Mouse (Mus musculus) small intestine, adult 2 months (tissue): ENCODE measurements at regions not wholly inside any gene's neighbourhood (a gene's known extent, or its start where the extent isn't known, plus 50 kb on each side); places are given as distances from the start of the nearest gene placed in this dataset.

Experiments
- H3K27ac ChIP-seq: fragments of 200-500 bp; 2 replicates; pipeline ENCODE4 v1.5.1; 2012; ENCODE audit warnings: low read depth, low read length, control low read depth, inconsistent platforms; ENCODE audit not compliant: insufficient read depth
- H3K27me3 ChIP-seq: fragments of 200-500 bp; 2 replicates; pipeline ENCODE4 v1.6.1; 2012; ENCODE audit warnings: mild to moderate bottlenecking, moderate library complexity, low read length, inconsistent platforms; ENCODE audit not compliant: control insufficient read depth, insufficient read depth
- H3K36me3 ChIP-seq: fragments of 200-500 bp; 2 replicates; pipeline ENCODE4 v1.6.1; 2012; ENCODE audit warnings: mild to moderate bottlenecking, low read length, control low read depth, inconsistent platforms; ENCODE audit not compliant: control insufficient read depth, insufficient read depth
- H3K4me1 ChIP-seq: fragments of 200-500 bp; 2 replicates; pipeline ENCODE4 v1.6.1; 2012; ENCODE audit warnings: low read length, inconsistent platforms, mixed read lengths; ENCODE audit not compliant: control insufficient read depth, insufficient read depth, insufficient read length
- H3K4me3 ChIP-seq: fragments of 200-500 bp; 2 replicates; pipeline ENCODE4 v1.5.1; 2012; ENCODE audit warnings: low read depth, mild to moderate bottlenecking, control low read depth, inconsistent platforms, low read length, moderate library complexity
- CTCF ChIP-seq: fragments of 200-500 bp; IDR thresholded peaks from 2 replicates; pipeline ENCODE4 v1.5.1; 2012; ENCODE audit warnings: low read depth, mild to moderate bottlenecking, control low read depth, inconsistent platforms, low read length, moderate library complexity, mixed read lengths; ENCODE audit not compliant: insufficient replicate concordance, insufficient read length; ENCODE audit errors: extremely low read depth
- POLR2A ChIP-seq: fragments of 200-500 bp; IDR thresholded peaks from 2 replicates; pipeline ENCODE4 v1.6.1; 2012; ENCODE audit warnings: low read depth, mild to moderate bottlenecking, control low read depth, inconsistent platforms, low read length, moderate library complexity
- WGBS: fragments of 180-500 bp; shearing (Covaris S2); methylation state at CpG from one replicate; pipeline ENCODE4 v1.1.7; 2018; 5-methylcytosine and 5-hydroxymethylcytosine counted together

DNA sequence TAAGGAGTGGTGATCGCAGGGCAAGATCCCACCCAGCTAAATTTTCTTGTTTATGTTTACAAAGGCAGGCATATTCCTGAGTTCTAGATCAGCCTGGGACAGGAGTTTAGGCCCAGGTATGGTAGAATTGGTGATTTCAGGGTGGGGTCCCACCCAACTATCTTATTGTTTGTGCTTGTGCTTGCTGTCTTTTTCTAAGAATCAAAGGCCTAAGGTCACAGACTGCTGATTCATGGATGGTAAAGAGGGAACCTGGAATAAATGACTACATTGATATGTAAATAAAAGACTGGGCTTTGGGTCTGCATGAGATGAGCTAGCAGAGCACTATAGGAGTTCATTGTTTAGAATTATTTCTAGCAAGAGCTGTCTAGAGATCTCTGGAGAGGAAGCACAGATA is 152.3 kb upstream of the Slc7a11 start:
- H3K27ac ChIP-seq = no peak overlapping the region
- H3K27me3 ChIP-seq = no peaks in the 10 kb centered on the region
- no peak for TF ChIP-seq POLR2A
- TF ChIP-seq CTCF = no peak
- H3K4me3 ChIP-seq = no peak overlapping the region
- H3K36me3 ChIP-seq = no peaks in the 10 kb centered on the region
- 98% methylated on average over 1 of the region's 1 CpGs for WGBS
- no peaks in the 10 kb centered on the region for H3K4me1 ChIP-seq

DNA sequence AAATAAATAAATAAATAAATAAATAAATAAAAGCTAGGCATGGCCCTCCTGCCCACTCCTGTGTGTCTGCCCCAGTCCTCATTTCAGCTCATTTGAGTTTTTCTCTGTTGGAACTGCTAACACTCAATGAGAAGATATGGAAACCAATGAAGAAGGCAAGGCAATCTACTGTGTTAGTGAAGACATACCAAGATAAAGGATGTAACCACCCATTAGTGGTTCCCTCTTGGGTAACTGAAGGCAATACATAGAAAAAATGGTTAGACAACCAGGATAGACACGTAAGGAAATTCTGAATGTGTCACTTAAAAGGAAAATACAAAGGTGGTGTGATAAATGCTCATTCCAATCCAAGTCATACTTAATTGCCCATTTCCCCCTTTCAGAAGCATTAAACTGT is 140.9 kb upstream of the Slc7a11 start:
- no peak overlapping the region for H3K27ac ChIP-seq
- H3K4me3 ChIP-seq = no peak overlapping the region
- no peak for TF ChIP-seq POLR2A
- TF ChIP-seq CTCF = no peak
- no peaks in the 10 kb centered on the region for H3K4me1 ChIP-seq
- H3K36me3 ChIP-seq = no peaks in the 10 kb centered on the region
- H3K27me3 ChIP-seq = no peaks in the 10 kb centered on the region
- 91% methylated on average over 1 of the region's 1 CpGs for WGBS

DNA sequence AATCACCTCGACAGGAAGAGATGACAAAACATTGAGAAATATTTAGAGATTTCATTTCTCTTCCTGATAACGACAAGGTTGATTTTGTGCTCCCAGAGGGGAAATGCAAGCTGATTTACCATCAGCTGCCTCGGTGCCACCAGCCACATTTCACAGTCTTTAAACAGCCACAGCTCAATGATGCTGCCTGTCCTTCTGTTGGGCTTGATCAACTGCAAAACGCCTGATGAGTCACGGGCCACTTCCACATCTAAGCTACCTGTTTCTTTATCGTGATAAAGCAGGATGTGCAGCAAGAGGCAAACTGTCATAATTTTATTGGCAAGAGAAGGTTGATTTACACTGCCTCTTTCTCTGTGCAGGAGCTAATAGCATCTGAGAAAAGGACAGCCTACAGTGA is 140.1 kb upstream of the Slc7a11 start:
- no peak overlapping the region for H3K4me3 ChIP-seq
- no peaks in the 10 kb centered on the region for H3K27me3 ChIP-seq
- H3K4me1 ChIP-seq = no peaks in the 10 kb centered on the region
- no peak overlapping the region for H3K27ac ChIP-seq
- no peaks in the 10 kb centered on the region for H3K36me3 ChIP-seq
- no peak for TF ChIP-seq CTCF
- TF ChIP-seq POLR2A = no peak
- WGBS = 62% methylated on average over 6 of the region's 6 CpGs

DNA sequence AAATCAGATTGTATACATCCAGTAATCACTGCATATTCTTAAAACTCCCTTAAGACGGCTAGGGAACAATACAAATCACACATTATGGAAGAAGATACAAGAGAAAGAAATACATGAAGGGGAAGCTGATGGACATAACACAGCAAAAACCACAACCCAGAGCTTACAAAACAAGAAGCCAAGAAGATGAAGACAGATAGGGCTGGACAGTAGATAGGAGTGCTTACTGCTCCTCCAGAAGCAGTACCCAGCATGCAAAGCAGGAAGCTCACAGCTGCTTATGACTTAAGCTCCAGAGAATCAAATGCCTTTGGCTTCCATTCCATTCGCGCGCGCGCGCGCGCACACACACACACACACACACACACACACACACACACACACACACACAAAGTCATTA is 131.0 kb upstream of the Slc7a11 start:
- TF ChIP-seq CTCF (no peak), POLR2A (no peak)
- WGBS = 98% methylated on average over 9 of the region's 9 CpGs
- Histone ChIP-seq H3K27me3 (no peaks in the 10 kb centered on the region), H3K4me3 (no peak overlapping the region), H3K36me3 (no peaks in the 10 kb centered on the region), H3K4me1 (no peaks in the 10 kb centered on the region), H3K27ac (no peak overlapping the region)

DNA sequence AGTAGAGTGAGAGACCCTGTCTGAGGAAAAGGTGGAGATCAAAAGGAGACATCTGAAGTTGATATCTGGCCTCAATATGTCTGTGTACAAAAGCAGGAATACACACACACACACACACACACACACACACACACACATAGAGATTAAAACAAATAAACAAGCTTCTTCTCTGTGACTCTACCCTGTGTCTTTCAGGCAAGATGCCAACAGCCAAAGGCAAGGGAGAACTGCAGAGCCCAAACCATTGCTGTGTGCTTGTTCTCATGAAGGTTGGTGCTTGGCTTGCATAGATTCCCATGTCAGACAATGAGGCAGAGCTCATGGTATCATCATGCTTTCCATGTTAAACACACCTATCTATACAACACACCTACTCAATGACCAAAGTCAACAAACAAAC is 126.6 kb upstream of the Slc7a11 start:
- H3K36me3 ChIP-seq = no peaks in the 10 kb centered on the region
- H3K4me3 ChIP-seq = no peak overlapping the region
- TF ChIP-seq POLR2A (no peak), CTCF (no peak)
- no peaks in the 10 kb centered on the region for H3K4me1 ChIP-seq
- H3K27me3 ChIP-seq = no peaks in the 10 kb centered on the region
- H3K27ac ChIP-seq = no peak overlapping the region

DNA sequence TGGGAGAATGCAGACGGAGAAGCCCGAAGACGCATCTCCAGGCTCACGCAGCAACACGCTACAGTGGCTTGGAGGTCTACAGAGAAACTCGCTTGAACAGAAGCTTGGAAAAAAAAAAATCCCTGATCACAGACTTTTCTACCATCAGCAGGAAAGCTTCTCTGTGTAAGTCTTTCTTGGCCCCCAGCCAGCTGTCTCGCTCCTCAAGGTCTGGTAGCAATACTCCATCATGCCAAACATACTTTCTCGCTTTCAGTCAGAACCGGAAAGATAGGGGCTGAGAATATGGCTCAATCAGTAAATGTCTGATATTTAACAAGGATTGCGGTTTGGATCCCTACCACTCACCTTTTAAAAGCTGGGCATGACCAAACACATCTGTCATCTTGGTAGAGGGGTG is 126.2 kb upstream of the Slc7a11 start:
- H3K36me3 ChIP-seq = no peaks in the 10 kb centered on the region
- 86% methylated on average over 10 of the region's 10 CpGs for WGBS

DNA sequence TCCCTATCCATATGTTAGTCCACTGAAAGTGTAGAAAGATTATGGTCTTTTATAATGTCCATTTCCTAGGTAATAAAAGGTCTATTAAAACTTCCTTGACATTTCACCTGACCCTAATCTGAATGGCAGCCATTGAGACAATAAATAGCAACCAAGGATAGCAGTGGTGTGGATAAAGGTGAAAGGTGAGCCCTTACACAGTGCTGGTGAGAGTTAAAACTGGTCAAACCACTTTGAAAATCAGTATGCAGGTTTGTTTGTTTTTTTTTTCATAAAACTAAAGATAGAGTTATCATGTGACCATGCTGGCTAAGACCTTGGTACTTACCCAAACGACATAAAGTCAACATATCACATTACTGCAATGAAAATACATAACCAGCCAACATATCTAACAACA is 110.7 kb upstream of the Slc7a11 start:
- no peaks in the 10 kb centered on the region for H3K4me1 ChIP-seq
- no peaks in the 10 kb centered on the region for H3K36me3 ChIP-seq
- no peak overlapping the region for H3K4me3 ChIP-seq
- no peak for TF ChIP-seq POLR2A
- TF ChIP-seq CTCF = no peak
- H3K27me3 ChIP-seq = no peaks in the 10 kb centered on the region
- H3K27ac ChIP-seq = no peak overlapping the region
- WGBS = 8% methylated on average over 1 of the region's 1 CpGs

More for the DNA sequence above, 126.2 kb upstream of the Slc7a11 start:
- H3K27ac ChIP-seq = no peak overlapping the region
- no peaks in the 10 kb centered on the region for H3K27me3 ChIP-seq
- no peak overlapping the region for H3K4me3 ChIP-seq
- TF ChIP-seq POLR2A = no peak
- TF ChIP-seq CTCF = no peak
- H3K4me1 ChIP-seq = no peaks in the 10 kb centered on the region

DNA sequence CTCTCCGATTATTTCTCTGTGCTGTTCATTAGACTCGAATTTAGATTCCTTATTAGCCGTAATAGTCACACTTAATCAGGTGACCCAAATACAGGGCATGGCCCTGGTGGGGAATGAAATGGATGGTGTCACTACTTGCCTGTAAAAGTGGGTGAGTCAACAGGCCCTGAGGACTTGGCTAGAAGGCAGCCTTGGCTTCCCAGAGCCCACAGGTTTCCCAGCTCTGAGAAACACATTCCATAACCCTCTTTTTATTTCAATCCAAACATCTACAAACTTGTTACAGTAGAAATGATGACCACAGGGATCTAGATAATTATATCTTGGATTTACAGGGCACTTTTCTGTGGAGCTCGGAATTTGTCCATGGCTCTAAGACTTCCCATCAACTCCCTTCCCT is 105.2 kb upstream of the Slc7a11 start:
- Histone ChIP-seq H3K27me3 (no peaks in the 10 kb centered on the region), H3K4me1 (no peaks in the 10 kb centered on the region), H3K4me3 (no peak overlapping the region), H3K27ac (no peak overlapping the region), H3K36me3 (no peaks in the 10 kb centered on the region)
- WGBS = 88% methylated on average over 4 of the region's 4 CpGs
- TF ChIP-seq POLR2A (no peak), CTCF (no peak)
